Mouse (Mus musculus): ENCODE results near the gene Mipol1. TPM values are rescaled to one million over a fixed set of nuclear protein-coding genes. Genes with fewer than 3 reads are reported as not detected.
A peak's percentile ranks its signal among the peaks of the same experiment; 100 is the strongest.

Mipol1 gene
- polyA plus RNA-seq, 1 experiment from 2014 or later = 8.8 TPM

- H3K9ac ChIP-seq (ENCODE audit: low read length) = no peak overlapping the region
- 1% methylated on average over 39 of the region's 39 CpGs for WGBS
Measured at GRCm38 (mm10) chr12:57534879-57535611, 304.8 kb downstream of the Mipol1 start.

GRCm38 (mm10) chr12:57536056-57536908 lies 306.1 kb downstream of the Mipol1 start:
- Histone ChIP-seq H3K9me3 (ENCODE audit: control insufficient read depth, low read length) (no peaks in the 10 kb centered on the region), H3K36me3 (ENCODE audit: control insufficient read depth, insufficient read depth, low read length) (no peaks in the 10 kb centered on the region), H3K27me3 (ENCODE audit: control insufficient read depth, insufficient read depth, low read length) (peaks cover 79% of the 10 kb centered on the region), H3K9ac (ENCODE audit: low read length) (no peak overlapping the region), H3K4me1 (replicated peaks; ENCODE audit: control insufficient read depth, insufficient read depth, low read length) (peaks cover 13% of the 10 kb centered on the region; the same call in 1 of the 2 replicates), H3K4me3 (ENCODE audit: low read depth, low read length) (no peak overlapping the region), H3K4me2 (ENCODE audit: low read depth, low read length, severe bottlenecking) (no peak overlapping the region), H3K27ac (ENCODE audit: low read depth, low read length) (no peak overlapping the region)
- DNase-seq (ENCODE audit: low spot score) = peak; percentile 61
- WGBS = under 1% methylated on average over 25 of the region's 25 CpGs
- no peak for ATAC-seq (replicated peaks; ENCODE audit: low FRiP score)

More at GRCm38 (mm10) chr12:57534879-57535611, 304.8 kb downstream of the Mipol1 start:
- no peaks in the 10 kb centered on the region for H3K9me3 ChIP-seq (ENCODE audit: control insufficient read depth, low read length)
- peak overlapping the region; percentile 38 for H3K4me2 ChIP-seq (ENCODE audit: low read depth, low read length, severe bottlenecking)
- no peaks in the 10 kb centered on the region for H3K36me3 ChIP-seq (ENCODE audit: control insufficient read depth, insufficient read depth, low read length)
- ATAC-seq (replicated peaks; ENCODE audit: low FRiP score) = peak; percentile 76
- no peak overlapping the region for H3K4me3 ChIP-seq (ENCODE audit: low read depth, low read length)
- no peak overlapping the region for H3K27ac ChIP-seq (ENCODE audit: low read depth, low read length)
- DNase-seq (ENCODE audit: low spot score) = peak; percentile 77
- peaks cover 74% of the 10 kb centered on the region for H3K27me3 ChIP-seq (ENCODE audit: control insufficient read depth, insufficient read depth, low read length)
- peaks cover 15% of the 10 kb centered on the region; the same call in 1 of the 2 replicates for H3K4me1 ChIP-seq (replicated peaks; ENCODE audit: control insufficient read depth, insufficient read depth, low read length)

GRCm38 (mm10) chr12:57536909-57537670 lies 306.9 kb downstream of the Mipol1 start:
- Histone ChIP-seq H3K36me3 (ENCODE audit: control insufficient read depth, insufficient read depth, low read length) (no peaks in the 10 kb centered on the region), H3K27ac (ENCODE audit: low read depth, low read length) (no peak overlapping the region), H3K4me3 (ENCODE audit: low read depth, low read length) (no peak overlapping the region), H3K27me3 (ENCODE audit: control insufficient read depth, insufficient read depth, low read length) (peaks cover 79% of the 10 kb centered on the region), H3K4me2 (ENCODE audit: low read depth, low read length, severe bottlenecking) (no peak overlapping the region), H3K9ac (ENCODE audit: low read length) (no peak overlapping the region), H3K4me1 (replicated peaks; ENCODE audit: control insufficient read depth, insufficient read depth, low read length) (peaks cover 13% of the 10 kb centered on the region; the same call in 1 of the 2 replicates), H3K9me3 (ENCODE audit: control insufficient read depth, low read length) (no peaks in the 10 kb centered on the region)
- ATAC-seq (replicated peaks; ENCODE audit: low FRiP score) (no peak), DNase-seq (ENCODE audit: low spot score) (no peak)
- 2% methylated on average over 11 of the region's 11 CpGs for WGBS

- Histone ChIP-seq H3K27ac (ENCODE audit: low read depth, low read length) (no peak overlapping the region), H3K4me1 (replicated peaks; ENCODE audit: control insufficient read depth, insufficient read depth, low read length) (peaks cover 16% of the 10 kb centered on the region; the same call in 1 of the 2 replicates), H3K36me3 (ENCODE audit: control insufficient read depth, insufficient read depth, low read length) (no peaks in the 10 kb centered on the region), H3K27me3 (ENCODE audit: control insufficient read depth, insufficient read depth, low read length) (peaks cover 79% of the 10 kb centered on the region), H3K9ac (ENCODE audit: low read length) (peak overlapping the region; percentile 47), H3K9me3 (ENCODE audit: control insufficient read depth, low read length) (no peaks in the 10 kb centered on the region), H3K4me2 (ENCODE audit: low read depth, low read length, severe bottlenecking) (peak overlapping the region; percentile 77), H3K4me3 (ENCODE audit: low read depth, low read length) (peak overlapping the region; percentile 32)
- under 1% methylated on average over 21 of the region's 21 CpGs for WGBS
- DNase-seq (ENCODE audit: low spot score) = peak; percentile 57
- no peak for ATAC-seq (replicated peaks; ENCODE audit: low FRiP score)
Measured at GRCm38 (mm10) chr12:57537791-57538587, 307.8 kb downstream of the Mipol1 start.

GRCm38 (mm10) chr12:57538588-57539550 lies 308.6 kb downstream of the Mipol1 start:
- H3K36me3 ChIP-seq (ENCODE audit: control insufficient read depth, insufficient read depth, low read length) = no peaks in the 10 kb centered on the region
- peak overlapping the region; percentile 77 for H3K4me2 ChIP-seq (ENCODE audit: low read depth, low read length, severe bottlenecking)
- peak overlapping the region; percentile 47 for H3K9ac ChIP-seq (ENCODE audit: low read length)
- under 1% methylated on average over 63 of the region's 63 CpGs for WGBS
- peaks cover 78% of the 10 kb centered on the region for H3K27me3 ChIP-seq (ENCODE audit: control insufficient read depth, insufficient read depth, low read length)
- no peak overlapping the region for H3K27ac ChIP-seq (ENCODE audit: low read depth, low read length)
- DNase-seq (ENCODE audit: low spot score) = peak; percentile 80
- no peaks in the 10 kb centered on the region for H3K9me3 ChIP-seq (ENCODE audit: control insufficient read depth, low read length)
- peaks cover 16% of the 10 kb centered on the region; the same call in 1 of the 2 replicates for H3K4me1 ChIP-seq (replicated peaks; ENCODE audit: control insufficient read depth, insufficient read depth, low read length)
- peak overlapping the region; percentile 32 for H3K4me3 ChIP-seq (ENCODE audit: low read depth, low read length)
- ATAC-seq (replicated peaks; ENCODE audit: low FRiP score) = peak; percentile 38

- no peak overlapping the region; the same call in 1 of the 2 replicates for H3K4me3 ChIP-seq (ENCODE audit: low read depth, low read length)
- peaks cover 16% of the 10 kb centered on the region; the same call in 1 of the 2 replicates for H3K4me1 ChIP-seq (replicated peaks; ENCODE audit: control insufficient read depth, insufficient read depth, low read length)
- DNase-seq (ENCODE audit: low spot score) = peak; percentile 68
- no peak for ATAC-seq (replicated peaks; ENCODE audit: low FRiP score)
- H3K27ac ChIP-seq (ENCODE audit: low read depth, low read length) = no peak overlapping the region
- 0% methylated on average over 10 of the region's 10 CpGs for WGBS
- peaks cover 77% of the 10 kb centered on the region for H3K27me3 ChIP-seq (ENCODE audit: control insufficient read depth, insufficient read depth, low read length)
- H3K4me2 ChIP-seq (ENCODE audit: low read depth, low read length, severe bottlenecking) = no peak overlapping the region
- no peaks in the 10 kb centered on the region for H3K9me3 ChIP-seq (ENCODE audit: control insufficient read depth, low read length)
- no peaks in the 10 kb centered on the region for H3K36me3 ChIP-seq (ENCODE audit: control insufficient read depth, insufficient read depth, low read length)
- no peak overlapping the region for H3K9ac ChIP-seq (ENCODE audit: low read length)
Measured at GRCm38 (mm10) chr12:57539551-57539985, 309.3 kb downstream of the Mipol1 start.

- H3K9ac ChIP-seq (ENCODE audit: low read length) = no peak overlapping the region
- H3K4me1 ChIP-seq (replicated peaks; ENCODE audit: control insufficient read depth, insufficient read depth, low read length) = peaks cover 14% of the 10 kb centered on the region; the same call in 1 of the 2 replicates
- 9% methylated on average over 6 of the region's 6 CpGs for WGBS
- no peak overlapping the region for H3K4me3 ChIP-seq (ENCODE audit: low read depth, low read length)
- ATAC-seq (replicated peaks; ENCODE audit: low FRiP score) (no peak), DNase-seq (ENCODE audit: low spot score) (no peak)
- no peak overlapping the region for H3K27ac ChIP-seq (ENCODE audit: low read depth, low read length)
- no peaks in the 10 kb centered on the region for H3K9me3 ChIP-seq (ENCODE audit: control insufficient read depth, low read length)
- no peak overlapping the region for H3K4me2 ChIP-seq (ENCODE audit: low read depth, low read length, severe bottlenecking)
- H3K36me3 ChIP-seq (ENCODE audit: control insufficient read depth, insufficient read depth, low read length) = no peaks in the 10 kb centered on the region
- peaks cover 73% of the 10 kb centered on the region for H3K27me3 ChIP-seq (ENCODE audit: control insufficient read depth, insufficient read depth, low read length)
Measured at GRCm38 (mm10) chr12:57541118-57541517, 310.9 kb downstream of the Mipol1 start.

Measured in forebrain, embryonic 11.5 days (tissue).